Mouse (Mus musculus): ENCODE data around the gene Acer3.
A peak's percentile ranks its signal among the peaks of the same experiment; 100 is the strongest.

Gene Acer3

DNA sequence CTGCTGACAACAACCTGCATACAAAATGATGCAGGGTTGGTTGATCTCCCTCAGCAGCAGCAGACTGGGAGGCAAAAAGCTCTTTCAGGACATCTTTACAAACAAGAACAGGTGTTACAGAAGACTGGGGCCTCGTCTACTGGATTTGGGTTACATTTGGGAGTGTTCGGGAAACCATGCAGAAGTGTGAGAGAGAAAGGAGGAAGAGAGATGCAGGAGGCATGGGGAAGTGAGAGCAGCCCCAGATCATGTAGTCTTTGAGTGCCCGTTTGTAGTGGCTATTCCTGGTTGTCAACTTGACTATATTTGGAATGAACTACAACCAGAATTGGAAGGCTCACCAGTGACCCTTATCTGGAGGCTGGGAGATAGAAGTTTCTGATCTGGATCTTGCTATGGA lies 1.4 kb upstream of the Acer3 start:
- TF ChIP-seq GATA4 (IDR thresholded peaks at IDR 0.05; ENCODE audit: insufficient replicate concordance, low read length) = no peak

DNA sequence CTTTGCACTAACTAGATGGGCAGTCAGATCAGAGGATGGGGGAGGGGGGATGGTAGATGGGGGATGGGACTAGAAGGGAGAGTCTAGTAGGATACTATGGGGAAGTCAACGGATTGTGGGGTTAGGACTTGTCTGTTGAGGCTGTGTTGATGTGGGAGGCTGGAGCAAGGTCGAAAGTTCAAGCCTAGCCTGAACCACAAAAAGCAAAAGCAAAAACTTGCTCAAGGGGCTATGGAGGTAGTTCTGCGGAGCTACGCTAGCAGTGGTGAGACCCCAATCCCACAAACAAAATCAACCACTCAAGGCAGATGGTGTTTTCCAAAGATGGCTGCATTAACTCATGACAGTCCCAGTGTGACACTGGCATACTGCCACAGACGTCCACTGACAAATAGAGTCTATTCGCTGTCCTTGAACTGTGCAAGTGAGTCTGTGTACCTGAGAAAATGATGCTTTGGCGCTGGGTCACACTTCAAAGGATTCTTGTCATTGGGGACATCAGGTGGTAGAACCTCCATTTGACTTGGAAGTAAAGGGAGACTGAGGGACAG lies 927 bp downstream of the Acer3 start:
- TF ChIP-seq GATA4 (IDR thresholded peaks at IDR 0.05; ENCODE audit: insufficient replicate concordance, low read length) = no peak

DNA sequence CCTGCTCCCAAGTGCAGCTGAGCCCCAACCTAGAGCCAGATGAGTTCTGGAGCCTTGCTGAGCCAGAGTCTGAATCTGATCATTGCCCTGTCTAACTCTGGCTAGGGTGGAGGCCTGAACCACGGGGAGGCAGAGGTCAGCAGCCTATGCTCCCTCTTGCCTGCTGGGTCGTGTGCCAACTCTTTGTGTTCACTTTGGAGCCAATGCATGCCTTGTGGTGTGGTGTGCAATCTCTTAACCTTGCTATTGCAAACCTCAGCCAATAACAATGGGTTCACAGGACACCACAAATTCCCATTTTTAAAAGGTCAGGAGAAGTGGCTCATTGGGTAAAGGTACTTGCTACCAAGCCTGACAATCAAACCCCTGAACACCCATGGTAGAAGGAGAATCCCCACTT lies 4.4 kb downstream of the Acer3 start:
- TF ChIP-seq GATA4 (IDR thresholded peaks at IDR 0.05; ENCODE audit: insufficient replicate concordance, low read length) = no peak

DNA sequence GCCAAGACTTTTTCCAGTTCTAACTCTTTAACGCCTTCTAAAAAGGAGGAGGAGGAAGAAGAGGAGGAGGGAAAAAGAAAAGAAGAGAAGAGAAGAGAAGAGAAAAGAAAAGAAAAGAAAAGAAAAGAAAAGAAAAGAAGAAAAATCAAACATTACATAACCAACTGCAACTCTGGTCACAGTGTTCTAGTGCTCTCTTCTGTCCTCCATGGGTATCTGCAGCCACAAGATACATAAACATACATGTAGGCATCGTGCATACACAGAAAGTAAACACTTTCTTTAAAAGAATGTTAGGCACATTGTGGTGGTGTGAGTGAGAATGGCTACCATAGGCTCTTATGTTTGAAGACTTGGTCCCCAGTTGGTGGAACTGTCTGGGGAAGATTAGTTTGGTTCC lies 5.9 kb downstream of the Acer3 start:
- no peak for TF ChIP-seq GATA4 (IDR thresholded peaks at IDR 0.05; ENCODE audit: insufficient replicate concordance, low read length)

DNA sequence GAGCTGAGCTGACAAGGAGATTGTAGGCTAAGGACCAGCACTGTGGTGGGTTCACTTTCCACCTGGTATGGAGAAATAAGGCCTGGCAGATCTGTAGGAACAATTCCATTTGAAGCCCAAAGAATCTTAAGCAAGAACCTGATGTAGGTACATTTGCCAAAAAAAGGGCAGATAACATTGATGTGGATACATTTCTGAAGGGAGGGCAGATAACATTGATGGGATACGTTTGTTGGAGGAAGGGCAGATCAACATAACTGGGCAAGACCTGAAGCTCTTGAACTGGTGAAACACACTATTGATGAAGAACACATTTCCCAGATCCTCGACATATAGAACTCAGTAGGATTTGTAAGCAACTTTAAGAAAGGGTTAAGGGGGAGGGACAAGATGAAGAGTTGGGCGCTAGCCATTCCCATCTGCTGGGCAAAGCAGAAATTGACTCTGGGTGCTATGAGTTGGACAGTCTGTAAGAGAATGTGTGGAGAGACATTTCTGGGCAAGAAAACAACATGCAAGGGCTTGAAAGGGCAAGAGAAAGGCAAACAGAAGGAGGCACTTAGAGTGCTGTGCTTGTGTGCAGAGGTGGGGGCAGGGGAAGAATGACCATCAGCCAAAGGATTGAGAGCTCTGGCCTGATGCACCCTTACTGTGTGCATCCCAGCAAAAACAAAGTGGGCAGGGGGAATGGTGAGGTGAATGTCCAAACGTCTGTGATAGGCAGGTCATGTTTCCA lies 8.7 kb downstream of the Acer3 start:
- no peak for TF ChIP-seq GATA4 (IDR thresholded peaks at IDR 0.05; ENCODE audit: insufficient replicate concordance, low read length)

DNA sequence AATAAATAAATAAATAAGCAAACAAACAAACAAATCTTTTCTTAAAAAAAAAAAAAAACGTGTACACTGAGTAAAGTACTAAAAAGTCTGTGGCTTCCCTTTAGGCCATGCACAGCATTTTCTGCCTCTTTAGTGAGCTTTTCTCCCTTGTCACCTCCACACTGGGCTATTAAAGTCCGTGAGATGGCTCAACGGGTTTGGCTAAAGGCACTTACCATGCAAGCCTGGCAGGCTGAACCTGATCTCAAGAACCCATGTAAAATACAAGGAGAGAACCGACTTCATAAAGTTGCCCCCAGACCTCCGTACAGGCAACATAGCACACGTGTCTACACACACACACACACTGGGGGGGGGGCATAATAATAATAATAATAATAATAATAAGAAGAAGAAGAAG lies 10.7 kb downstream of the Acer3 start:
- TF ChIP-seq GATA4 (IDR thresholded peaks at IDR 0.05; ENCODE audit: insufficient replicate concordance, low read length) = no peak

DNA sequence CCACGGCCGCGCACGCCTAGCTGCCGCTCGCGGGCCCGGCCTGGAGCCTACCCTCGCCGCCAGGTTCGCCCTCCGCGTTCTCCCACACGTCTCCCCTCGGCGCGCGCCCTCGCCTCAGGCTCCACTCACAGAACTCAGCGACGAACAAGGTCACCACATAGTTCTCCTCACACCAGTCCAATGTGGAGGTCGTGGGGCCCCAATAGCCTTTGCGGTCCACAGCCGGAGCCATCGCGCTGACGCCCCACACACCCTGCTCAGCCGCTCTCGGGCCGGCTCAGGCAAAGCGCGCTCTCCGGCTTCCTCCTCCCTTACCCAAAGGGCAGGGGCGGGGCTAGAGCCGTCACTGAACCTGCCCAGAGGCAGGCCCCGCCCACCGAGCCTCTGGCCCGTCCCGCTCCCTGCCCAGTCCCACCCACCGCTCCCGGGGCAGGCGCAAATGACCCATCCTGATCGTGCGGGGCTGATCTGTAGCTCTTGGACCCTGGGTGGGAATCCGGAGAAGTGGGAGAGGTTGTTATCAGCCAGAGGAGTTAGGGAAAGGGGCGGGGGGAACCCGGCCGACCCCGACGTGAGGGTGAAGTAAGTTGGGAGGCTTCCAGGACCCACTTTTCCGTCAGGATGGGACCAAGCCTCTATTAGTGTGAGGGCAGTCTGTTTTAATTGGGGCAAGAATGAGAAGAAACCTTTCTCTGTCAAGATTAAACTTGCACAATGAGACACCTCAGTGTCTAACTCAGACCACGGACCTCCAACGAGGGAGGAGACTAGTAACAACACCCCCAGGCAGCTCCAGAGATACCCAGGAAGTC lies 11.6 kb downstream of the Acer3 start:
- peak; percentile 28; the same call in 1 of the 2 replicates for TF ChIP-seq GATA4 (IDR thresholded peaks at IDR 0.05; ENCODE audit: insufficient replicate concordance, low read length)

DNA sequence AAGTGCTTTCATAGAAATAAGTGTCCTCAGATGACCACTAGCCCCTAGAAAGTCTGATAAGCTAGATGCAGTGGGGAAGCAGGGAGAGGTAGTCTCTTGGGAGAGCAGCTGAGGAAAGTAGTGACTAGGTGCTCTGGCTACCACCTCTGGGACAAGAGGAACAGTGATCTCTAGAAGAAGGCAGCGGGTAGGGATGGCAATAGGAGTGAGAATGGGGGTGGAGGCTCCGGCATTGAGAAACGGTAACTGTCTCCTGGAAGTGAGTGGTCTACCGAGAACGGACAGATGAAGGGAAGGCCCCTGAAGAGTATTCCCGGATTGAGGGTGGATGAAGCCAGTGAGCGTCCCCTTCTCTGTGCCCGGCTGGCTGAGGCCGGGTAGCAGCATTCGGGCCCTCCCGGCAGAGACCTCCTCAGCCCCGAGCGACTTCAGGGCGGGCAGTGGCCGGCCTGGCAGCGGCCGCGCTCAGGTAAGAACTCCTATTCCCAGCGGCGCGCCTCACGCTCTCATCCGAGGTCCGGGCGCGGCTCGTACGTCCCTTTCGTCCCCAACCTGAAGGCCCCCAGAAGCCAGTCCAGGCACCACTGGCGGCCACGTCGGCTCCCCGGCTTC lies 12.3 kb downstream of the Acer3 start:
- TF ChIP-seq GATA4 (IDR thresholded peaks at IDR 0.05; ENCODE audit: insufficient replicate concordance, low read length) = no peak

DNA sequence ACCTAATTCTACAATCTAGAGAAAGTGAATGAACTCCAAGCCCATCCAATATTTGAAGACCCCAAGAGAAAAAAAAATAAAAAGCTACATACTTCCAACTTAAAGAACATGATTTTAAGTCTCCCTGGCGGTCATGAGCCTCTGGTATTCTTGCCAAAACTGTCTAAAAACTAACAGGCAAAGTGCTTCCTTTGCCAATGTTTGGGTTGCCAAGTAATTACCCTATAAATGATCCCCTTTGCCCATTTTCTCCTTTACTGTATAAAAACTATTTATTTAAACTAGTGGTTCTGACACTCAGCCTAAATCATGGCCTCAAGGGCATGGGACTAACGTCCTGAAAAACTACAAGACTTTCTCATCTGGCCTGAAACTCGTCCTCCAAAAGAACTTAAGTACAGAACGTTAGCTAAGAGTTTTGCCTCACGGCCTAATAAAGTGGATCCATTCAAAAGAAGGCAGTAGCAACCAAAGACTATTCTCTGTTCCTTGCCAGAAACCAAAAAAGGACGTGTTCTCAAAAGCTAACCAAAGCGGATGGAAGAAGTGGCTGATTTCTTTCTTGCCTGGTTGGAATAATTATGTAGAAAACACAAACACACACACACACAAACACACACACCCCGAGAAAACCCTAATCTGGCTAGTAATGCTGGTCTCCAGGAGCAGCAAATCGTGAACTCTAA lies 12.9 kb downstream of the Acer3 start:
- no peak for TF ChIP-seq GATA4 (IDR thresholded peaks at IDR 0.05; ENCODE audit: insufficient replicate concordance, low read length)

DNA sequence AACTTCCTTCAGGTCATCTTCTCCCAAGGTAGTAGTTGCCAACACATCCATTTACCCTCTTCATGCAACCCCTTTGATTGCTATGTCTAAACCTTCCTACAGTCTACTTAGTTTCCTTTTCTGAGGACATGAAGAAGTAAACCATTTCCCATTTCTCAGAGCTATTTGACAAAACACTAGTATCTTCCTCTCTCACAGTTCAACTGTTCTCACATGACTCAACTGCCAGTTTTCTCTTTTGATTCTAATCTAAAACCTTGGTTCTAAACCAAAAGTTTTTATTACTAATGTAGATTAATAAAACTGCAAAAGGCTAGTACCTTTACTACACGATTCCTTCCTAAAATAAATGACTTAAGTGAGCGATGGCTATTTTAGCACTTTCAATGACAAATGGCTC lies 13.6 kb downstream of the Acer3 start:
- no peak for TF ChIP-seq GATA4 (IDR thresholded peaks at IDR 0.05; ENCODE audit: insufficient replicate concordance, low read length)

DNA sequence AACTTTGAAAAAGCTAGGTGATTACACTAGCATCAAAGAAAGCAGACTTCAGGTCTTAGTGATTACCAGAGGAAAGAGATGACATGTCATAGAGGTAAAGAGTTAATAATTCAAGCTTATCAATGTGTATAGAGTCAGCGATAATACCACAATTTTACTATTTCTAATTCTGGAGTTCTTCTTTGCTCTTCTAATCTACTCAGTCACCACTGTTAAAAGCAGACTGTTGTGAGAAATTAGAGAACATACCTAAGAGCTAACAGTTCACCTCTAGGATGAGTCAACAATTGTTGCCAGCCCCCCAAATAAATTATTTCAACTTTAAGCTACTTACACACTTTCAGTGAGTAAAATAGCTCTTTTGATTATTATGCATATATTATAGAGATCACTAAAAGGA lies 28.1 kb downstream of the Acer3 start:
- no peak for TF ChIP-seq GATA4 (IDR thresholded peaks at IDR 0.05; ENCODE audit: insufficient replicate concordance, low read length)

DNA sequence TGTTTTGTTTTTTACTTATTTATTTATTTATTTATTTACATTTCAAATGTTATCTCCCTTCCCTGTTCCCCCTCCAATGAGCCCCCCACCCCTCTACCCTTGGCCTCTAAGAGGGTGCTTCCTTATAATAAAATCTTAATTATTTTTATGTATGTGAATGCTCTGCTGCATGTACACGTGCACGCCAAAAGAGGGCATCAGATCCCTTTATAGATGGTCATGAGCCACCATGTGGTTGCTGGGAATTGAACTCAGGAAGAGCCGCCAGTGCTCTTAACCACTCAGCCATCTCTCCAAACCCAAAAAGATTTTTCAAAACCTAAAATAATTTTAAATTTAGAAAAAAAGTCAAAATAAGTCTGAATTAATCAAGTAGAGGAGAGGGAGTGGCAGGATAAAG lies 31.4 kb downstream of the Acer3 start:
- TF ChIP-seq GATA4 (IDR thresholded peaks at IDR 0.05; ENCODE audit: insufficient replicate concordance, low read length) = no peak

DNA sequence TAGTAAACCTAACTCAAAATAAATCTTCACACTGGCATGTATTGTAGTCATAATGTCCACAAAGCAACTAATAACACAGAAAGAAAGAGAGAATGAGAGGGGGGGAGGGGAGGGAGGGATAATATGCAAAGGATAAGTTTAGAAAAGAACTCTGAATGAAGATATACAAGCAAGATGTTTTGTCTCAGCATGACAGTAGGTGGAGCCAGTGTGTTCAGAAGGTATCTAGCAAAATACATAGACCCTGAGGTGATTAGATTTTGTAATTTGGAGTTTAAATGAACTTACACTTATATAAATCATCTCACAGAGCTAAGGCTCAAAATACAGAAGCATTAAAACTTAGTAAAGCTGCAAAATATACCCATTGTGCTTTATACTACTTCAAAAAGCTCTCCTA lies 44.7 kb downstream of the Acer3 start:
- TF ChIP-seq GATA4 (IDR thresholded peaks at IDR 0.05; ENCODE audit: insufficient replicate concordance, low read length) = no peak

DNA sequence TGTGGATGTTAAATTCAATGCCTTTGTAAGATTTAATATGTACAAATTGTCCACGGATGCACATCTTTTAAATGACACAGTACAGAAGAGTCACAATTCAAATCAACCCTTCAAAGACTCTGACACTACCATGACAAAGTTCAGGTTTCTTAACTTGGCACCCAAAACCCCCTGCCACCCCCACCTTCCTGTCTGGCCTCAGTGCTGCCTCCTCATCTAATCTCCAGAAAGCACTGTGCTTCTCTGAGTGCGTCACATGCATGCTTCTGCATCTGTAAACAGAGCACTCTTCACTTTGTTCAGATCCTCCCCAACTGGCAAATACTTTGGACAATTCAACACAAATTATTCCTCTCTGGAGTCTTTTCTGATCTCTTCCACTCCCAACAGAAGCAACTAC lies 68.5 kb downstream of the Acer3 start:
- no peak for TF ChIP-seq GATA4 (IDR thresholded peaks at IDR 0.05; ENCODE audit: insufficient replicate concordance, low read length)

DNA sequence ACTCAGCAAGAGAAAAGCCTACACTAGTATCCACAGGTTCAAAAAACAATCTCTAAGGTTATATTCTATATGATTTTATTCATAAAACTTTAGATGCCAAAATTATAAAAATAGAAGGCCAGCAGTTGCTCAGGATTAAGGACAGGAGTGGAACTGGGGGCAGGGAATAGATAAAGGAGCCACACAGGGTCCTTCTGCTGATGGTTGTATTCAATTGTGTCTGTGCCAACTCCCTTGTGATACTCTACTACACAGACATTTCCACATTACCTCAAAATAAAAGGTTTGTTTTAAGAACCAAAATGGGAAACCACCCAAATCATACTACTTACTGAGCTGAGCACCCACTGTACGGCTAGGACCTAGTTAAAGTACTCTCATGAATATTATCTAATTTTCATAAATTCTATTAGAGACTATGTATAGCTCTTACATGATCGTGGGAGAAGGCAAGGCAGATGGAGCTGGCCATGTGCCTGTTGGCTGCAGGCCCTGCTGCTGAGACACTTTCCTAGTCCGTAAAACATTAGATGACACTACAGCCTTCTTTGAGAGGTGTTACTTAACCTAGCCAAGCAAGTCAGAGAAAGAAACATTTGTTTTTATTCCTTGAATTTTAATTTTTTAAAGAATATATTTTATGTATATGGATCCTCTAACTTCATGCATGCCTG lies 84.2 kb downstream of the Acer3 start:
- TF ChIP-seq GATA4 (IDR thresholded peaks at IDR 0.05; ENCODE audit: insufficient replicate concordance, low read length) = no peak
